Mouse (Mus musculus) urinary bladder, postnatal 0 days (tissue): Measurements from ENCODE around the gene Ddx21. TPM values are rescaled to one million over a fixed set of nuclear protein-coding genes. Genes with fewer than 3 reads are reported as not detected.

ENCODE experiments used
- polyA plus RNA-seq: library from polyadenylated mRNA; unstranded; fragments of >200 nt; fragmentation: Nextera tagmentation; extraction: Ambion mirVana; gene quantifications from 2 replicates; pipeline ENCODE4 v1.2.1, GENCODE M21; 2015

Gene Ddx21
- polyA plus RNA-seq, result 10.8 and 13.6 TPM in 2 replicates

DNA sequence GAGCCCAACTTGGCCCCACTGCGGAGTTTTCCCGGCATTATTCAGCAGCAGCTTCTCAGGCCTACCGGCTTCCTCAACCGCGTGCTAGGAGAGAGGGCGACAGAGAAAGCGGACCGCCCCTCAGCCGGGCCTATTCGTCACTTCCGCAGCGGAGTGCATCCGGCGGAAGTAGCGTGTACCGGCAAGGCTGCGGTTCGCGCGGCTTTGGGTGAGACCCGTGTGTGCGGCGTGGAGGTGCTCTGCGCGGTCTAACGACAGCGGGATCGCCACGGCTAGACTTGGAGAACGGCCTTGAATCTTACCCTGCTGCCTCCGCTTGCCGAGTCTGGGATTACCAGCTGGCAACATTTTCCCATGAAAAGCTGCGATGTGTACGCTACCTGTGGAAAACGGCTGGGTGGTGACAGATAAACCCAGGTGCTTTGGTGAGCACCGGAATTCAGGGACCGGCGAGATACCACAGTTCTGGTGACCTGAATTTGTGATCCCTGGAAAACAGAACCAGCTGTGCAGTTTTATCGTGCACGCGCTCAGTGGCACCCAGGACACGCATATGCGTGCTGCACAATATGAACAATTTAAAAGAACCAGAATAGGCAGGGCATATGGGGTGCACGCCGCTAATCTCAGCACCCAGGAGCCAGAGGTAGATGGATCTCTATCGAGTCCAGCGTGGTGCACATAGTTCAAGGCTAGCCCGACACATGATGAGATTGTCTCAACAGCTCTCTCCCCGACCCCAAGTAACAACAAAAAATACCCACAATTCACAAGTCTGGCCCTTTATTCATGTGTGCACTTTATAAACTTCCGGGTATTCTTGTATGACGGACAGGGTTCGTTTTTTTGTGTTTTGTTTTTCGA is at the start of gene Ddx21:
TSS of gene Ddx21 (minus strand) at position 105 of the 864 bp plus-strand sequence.

DNA sequence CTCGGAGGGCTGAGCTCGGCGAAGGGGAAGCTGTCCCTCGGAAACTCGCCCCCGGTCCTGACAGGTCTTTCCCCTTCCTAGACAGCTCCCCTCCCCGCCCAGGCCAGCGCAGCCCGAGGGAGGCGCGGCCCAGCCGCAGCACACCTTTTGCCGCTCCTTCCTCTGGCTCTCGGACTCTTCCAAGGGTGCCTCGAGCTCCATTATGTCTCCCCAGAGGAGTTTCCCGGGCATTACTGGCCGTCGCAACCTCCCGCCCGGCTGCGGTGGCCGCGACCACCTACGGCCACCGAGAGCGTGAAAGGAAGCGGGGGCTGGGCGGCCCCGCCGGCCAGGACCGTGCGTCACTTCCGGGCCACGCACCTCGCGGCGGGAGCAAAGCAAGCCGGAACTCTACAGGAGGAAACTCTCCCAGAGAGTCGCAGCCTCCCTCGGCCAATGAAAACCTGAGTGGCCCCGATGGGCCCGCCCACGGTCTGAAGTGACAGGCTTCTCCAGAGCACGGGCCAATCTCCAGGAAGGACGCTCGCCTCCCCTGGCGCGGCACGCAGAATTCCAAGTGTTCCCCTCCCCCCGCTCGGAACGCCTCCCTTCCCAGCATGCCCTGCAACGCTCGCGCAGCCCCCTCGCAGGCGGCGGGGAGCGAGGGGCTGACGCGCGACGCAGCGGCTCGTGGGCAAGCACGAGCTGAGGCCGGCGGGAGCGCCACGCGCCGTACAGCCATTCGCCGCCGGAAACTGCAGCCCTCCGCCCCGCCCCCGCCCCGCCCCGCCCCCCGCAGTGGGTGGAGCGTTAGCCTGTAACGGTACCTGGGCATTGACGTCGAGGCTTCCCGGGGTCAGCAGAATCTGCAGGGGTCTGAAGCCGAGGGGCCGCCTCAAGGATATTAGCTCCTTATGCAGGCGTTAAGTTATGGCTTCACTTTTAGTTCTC is 49.1 kb upstream of the Ddx21 start, which contains the start of gene Ddx50:
TSS of gene Ddx50 (minus strand) at position 338 of the 930 bp plus-strand sequence.

DNA sequence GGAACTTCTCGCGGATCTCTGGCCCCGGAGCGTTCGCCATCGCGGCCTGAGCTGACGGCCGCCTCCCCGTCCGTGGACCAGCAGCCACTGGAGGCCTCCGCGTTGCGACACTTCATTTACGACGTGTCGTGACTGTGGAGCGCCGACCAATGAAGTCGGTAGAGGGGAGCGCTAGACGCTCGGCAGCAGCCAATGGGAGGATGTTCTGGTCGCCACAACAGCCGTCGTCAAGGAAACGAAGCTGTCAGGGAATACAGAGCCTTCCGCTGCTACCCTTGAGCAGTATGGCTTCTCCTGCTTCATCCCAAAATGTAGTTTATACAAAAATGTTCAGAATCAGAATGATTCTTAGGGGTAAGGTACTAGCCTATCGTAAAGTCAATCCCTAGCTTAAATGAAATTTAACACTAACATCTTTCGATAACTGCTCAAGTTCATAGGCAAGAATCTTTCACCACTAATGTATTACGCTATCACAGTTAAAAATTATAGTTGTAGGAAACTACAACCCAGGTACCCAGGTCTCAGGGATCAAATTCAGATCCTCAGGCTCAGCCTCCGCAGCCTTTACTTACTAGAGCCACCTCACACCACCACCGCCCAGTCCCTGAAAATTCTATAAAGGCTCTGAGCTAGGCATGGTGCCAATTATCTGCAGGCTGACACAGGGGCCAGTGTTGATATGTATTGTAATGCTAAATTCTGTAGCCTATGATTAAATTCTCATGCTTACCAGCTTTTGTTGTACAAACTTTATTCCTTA is 23.6 kb downstream of the Ddx21 start, which contains the start of gene Kif1bp:
TSS of gene Kif1bp (minus strand) at position 120 of the 763 bp plus-strand sequence.

Other genes with a start within 250 kb of the Ddx21 start
- 52.6 and 57.2 TPM in 2 replicates for gene Hk1, start 222.4 kb downstream of the Ddx21 start, polyA plus RNA-seq
- gene Hkdc1, start 179.8 kb downstream of the Ddx21 start, polyA plus RNA-seq, result 0.17 and 0.28 TPM in 2 replicates
- gene 4930507D05Rik, start 152.8 kb downstream of the Ddx21 start, polyA plus RNA-seq, result 0.08 and 0.25 TPM in 2 replicates
- gene Supv3l1, start 152.5 kb downstream of the Ddx21 start, polyA plus RNA-seq, result 11.6 and 12.2 TPM in 2 replicates
- gene Vps26a, start 115.5 kb downstream of the Ddx21 start, polyA plus RNA-seq, result 43.3 and 49.1 TPM in 2 replicates
- gene Srgn, start 74.8 kb downstream of the Ddx21 start, polyA plus RNA-seq, result 51.5 and 423 TPM in 2 replicates
- gene Kif1bp, start 23.8 kb downstream of the Ddx21 start, polyA plus RNA-seq, result 16.7 and 20.4 TPM in 2 replicates
- 79.9 and 107 TPM in 2 replicates for gene Ddx50, start 48.9 kb upstream of the Ddx21 start, polyA plus RNA-seq
- 0.55 and 0.79 TPM in 2 replicates for gene Stox1, start 123.8 kb upstream of the Ddx21 start, polyA plus RNA-seq
- 54.2 and 56.2 TPM in 2 replicates for gene Ccar1, start 190.0 kb upstream of the Ddx21 start, polyA plus RNA-seq